ENCODE assay signal across 10 mouse cellular contexts in genomic region chr3:86701163-86701563, GRCm38 (mm10).
DNase-seq lines count a peak whose midpoint lies in the region; ATAC-seq lines count a peak whose summit lies in the region.
"Had no signal": no experiment of that assay in that cellular context is flagged by ENCODE, and none has a peak within 500 bp of the region (broad histone marks: within the 10 kb centered on the region; RNA-seq: fewer than 3 reads in every experiment).

No protein-coding gene starts in this region.

- no peak overlapping the region for H3K27ac ChIP-seq in forebrain, embryonic 15.5 days (replicated peaks)
- peak overlapping the region; percentile 74 for H3K27ac ChIP-seq in limb, embryonic 12.5 days
- H3K27ac ChIP-seq in neural tube, embryonic 15.5 days (replicated peaks): peak overlapping the region; percentile 29

- 0% methylated on average over 1 of the region's 1 CpGs for WGBS in forebrain, embryonic 15.5 days
- 5% methylated on average over 1 of the region's 1 CpGs for WGBS in limb, embryonic 12.5 days
- WGBS in neural tube, embryonic 15.5 days: 15% methylated on average over 1 of the region's 1 CpGs

- H3K27me3 ChIP-seq in forebrain, embryonic 15.5 days: peaks cover 35% of the 10 kb centered on the region
- no peaks in the 10 kb centered on the region for H3K27me3 ChIP-seq in limb, embryonic 12.5 days
- H3K27me3 ChIP-seq in neural tube, embryonic 15.5 days (replicated peaks): no peaks in the 10 kb centered on the region

- DNase-seq in left cerebral cortex, postnatal 4 days: peak; percentile 13
- no peak for DNase-seq in left cerebral cortex, postnatal 36 days (ENCODE audit: low spot score in 2 of 2)
- no peak for DNase-seq in cerebellum, postnatal 10 days
- no peak for DNase-seq in urinary bladder, adult 2 months (ENCODE audit: low spot score)
- DNase-seq in cerebellum, postnatal 36 days: no peak
- DNase-seq: adrenal gland, postnatal 14 days; kidney, adult 9 months had no signal

- H3K4me2 ChIP-seq in forebrain, embryonic 15.5 days (replicated peaks): no peak overlapping the region
- H3K4me2 ChIP-seq in limb, embryonic 12.5 days: peak overlapping the region; percentile 2; the same call in 1 of the 2 replicates
- no peak overlapping the region for H3K4me2 ChIP-seq in neural tube, embryonic 15.5 days

- H3K36me3 ChIP-seq in forebrain, embryonic 15.5 days: no peaks in the 10 kb centered on the region
- H3K36me3 ChIP-seq in limb, embryonic 12.5 days: no peaks in the 10 kb centered on the region
- H3K36me3 ChIP-seq in neural tube, embryonic 15.5 days: no peaks in the 10 kb centered on the region

- no peaks in the 10 kb centered on the region for H3K9me3 ChIP-seq in forebrain, embryonic 15.5 days
- no peaks in the 10 kb centered on the region for H3K9me3 ChIP-seq in limb, embryonic 12.5 days
- H3K9me3 ChIP-seq in neural tube, embryonic 15.5 days (replicated peaks): no peaks in the 10 kb centered on the region

- peak; percentile 94 for ATAC-seq in forebrain, embryonic 15.5 days (replicated peaks)
- peak; percentile 47; the same call in 1 of the 2 replicates for ATAC-seq in limb, embryonic 12.5 days (ENCODE audit: insufficient number of reproducible peaks, insufficient read depth, low FRiP score, low TSS enrichment, low read depth)
- peak; percentile 84 for ATAC-seq in neural tube, embryonic 15.5 days (ENCODE audit: low FRiP score)

- H3K4me1 ChIP-seq in forebrain, embryonic 15.5 days: 0 out of 2 replicates have a peak, but pooled peaks cover 2% of the 10 kb centered on the region
- H3K4me1 ChIP-seq in limb, embryonic 12.5 days (replicated peaks): peaks cover 19% of the 10 kb centered on the region
- H3K4me1 ChIP-seq in neural tube, embryonic 15.5 days: 0 out of 2 replicates have a peak, but pooled peaks cover 6% of the 10 kb centered on the region

- H3K4me3 ChIP-seq in forebrain, embryonic 15.5 days: no peak overlapping the region
- H3K4me3 ChIP-seq in limb, embryonic 12.5 days (replicated peaks): no peak overlapping the region
- H3K4me3 ChIP-seq in neural tube, embryonic 15.5 days (replicated peaks): no peak overlapping the region

- H3K9ac ChIP-seq in forebrain, embryonic 15.5 days (replicated peaks): no peak overlapping the region
- no peak overlapping the region for H3K9ac ChIP-seq in limb, embryonic 12.5 days (replicated peaks)
- H3K9ac ChIP-seq in neural tube, embryonic 15.5 days (replicated peaks): no peak overlapping the region

- intact Hi-C loops in left cerebral cortex, postnatal 4 days (cut with DNase I): no loop called here
- intact Hi-C loops in left cerebral cortex, postnatal 36 days (cut with DNase I): no loop called here
